Mouse (Mus musculus): Measurements from ENCODE around the gene Ulk2.
A peak's percentile ranks its signal among the peaks of the same experiment; 100 is the strongest.

Gene Ulk2

DNA sequence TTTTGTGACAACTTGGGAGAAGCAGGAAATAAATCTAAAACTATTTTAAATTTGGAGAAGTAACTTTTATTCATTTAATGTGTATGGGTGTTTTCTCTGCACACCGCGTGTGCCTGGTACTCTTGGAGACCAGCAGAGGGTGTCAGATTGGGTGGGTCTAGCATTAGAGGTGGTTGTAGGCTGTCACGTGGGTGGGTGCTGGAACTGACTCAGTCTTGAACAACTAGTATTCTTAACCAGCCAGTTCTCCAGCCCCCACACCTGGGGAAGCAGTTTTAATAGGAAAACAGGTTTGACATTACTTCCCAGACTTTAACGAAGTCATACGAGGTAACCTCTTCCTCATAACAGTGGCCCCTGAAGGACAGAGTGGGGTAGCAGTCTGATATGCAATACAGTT is 94.4 kb downstream of the Ulk2 start:
- peak; percentile 93 for DNase-seq

DNA sequence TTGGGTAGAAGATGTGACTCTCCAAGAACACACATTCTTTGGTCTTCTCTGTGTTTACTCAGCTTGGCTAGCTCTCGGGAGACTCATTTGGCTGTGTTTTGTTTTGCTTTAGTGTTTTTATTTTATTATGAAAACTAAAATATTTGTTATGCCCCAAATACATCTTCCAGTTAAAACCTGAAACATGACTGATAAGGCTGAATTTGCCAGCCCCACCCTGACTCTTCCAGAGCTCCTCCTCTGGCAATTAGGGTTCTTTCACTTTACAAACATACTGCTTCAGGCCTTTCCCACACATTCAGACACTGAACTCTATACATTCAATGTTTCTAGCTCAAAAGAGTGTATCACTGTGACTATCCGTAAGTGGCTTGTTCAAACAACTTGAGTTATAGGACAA is 97.7 kb downstream of the Ulk2 start:
- peak; percentile 9 for DNase-seq

DNA sequence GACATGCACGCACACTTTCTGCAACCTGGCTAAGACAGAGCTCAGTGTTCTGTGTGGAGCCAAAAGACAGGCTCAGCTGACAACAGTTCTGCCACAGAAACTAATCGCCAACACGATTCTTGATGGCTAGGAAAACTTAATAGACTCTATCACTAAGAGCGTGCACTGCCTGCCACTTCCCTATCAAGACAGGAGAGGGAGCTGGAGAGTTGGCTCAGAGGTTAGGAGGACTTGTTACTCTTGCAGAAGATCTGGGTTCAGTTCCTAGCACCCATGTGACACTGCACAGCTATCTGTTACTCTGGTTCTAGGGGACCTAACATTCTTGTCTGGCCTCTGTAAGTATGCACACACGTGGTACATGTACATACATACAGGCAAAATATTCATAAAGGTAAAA is 103.3 kb downstream of the Ulk2 start:
- no peak for DNase-seq

DNA sequence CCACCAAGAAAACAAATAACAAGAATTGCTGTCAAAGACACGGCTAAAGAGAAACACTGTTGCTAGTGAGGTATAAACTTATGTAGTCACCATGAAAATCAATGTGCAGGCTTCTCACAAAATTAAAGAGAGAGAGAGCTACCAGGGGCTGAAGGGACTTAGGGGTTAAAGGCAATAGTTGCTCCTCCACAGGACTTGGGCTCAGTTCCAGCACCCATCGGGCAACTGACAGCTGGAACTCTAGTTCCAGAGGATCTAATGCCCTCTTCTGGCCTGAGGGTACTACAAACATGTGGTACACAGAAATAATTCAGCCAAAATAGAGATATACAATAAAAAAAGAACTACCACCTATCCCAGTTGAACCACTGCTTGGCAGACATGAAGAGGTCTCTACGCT is 107.7 kb downstream of the Ulk2 start:
- no peak for DNase-seq

DNA sequence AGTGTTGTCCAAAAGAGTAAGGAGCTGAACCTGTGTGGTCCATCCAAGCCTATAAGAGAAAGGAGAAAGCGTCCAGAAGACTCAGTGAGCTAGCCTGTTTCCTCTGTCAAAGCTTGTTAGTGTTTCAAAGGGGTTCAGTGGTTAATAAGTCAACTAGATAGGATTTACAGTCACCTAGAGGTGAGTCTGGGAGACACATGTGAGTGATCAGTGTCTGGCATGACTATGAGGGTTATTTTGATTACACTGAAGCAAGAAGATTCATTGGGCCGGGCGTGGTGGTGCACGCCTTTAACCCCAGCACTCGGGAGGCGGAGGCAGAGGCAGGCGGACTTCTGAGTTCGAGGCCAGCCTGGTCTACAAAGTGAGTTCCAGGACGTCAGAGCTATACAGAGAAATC is 109.1 kb downstream of the Ulk2 start:
- DNase-seq: no peak

DNA sequence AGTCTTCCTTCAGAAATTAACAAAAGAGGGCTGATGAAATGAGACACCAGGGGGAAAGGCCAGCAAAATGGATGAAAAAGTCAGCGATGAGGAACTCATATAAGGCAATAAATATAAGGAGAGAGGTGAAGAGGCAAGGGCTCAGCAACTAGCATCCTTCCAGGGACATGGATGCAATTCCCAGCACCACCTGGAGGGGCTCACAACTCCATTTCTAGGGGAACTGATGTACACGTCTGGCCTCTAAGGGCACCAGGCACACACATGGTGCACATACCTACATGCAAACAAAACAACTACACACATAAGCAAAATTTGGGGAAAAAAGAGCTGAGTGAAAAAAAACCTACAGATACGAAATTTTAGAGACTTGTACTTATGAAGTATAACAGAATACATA is 110.4 kb downstream of the Ulk2 start:
- DNase-seq: no peak

DNA sequence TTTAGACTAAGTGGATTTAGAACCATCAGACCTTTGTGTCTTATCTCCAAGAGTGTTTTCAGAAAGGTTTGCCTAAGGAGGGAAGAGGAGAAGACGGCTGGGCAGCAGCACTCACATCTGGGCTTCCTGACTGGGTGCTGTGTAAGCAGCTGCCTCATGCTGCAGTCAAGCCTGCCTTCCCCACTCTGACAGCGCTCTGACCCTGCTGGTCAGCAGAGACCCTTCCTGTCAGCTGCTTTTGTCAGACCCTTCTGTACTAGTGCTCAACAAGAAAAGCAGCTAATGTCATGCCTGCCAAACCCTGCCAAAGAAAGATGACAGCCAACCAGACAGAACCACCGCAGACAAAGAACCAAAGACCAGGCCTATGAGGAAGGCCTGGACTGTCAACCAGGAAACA is 111.1 kb downstream of the Ulk2 start:
- DNase-seq: peak; percentile 92

DNA sequence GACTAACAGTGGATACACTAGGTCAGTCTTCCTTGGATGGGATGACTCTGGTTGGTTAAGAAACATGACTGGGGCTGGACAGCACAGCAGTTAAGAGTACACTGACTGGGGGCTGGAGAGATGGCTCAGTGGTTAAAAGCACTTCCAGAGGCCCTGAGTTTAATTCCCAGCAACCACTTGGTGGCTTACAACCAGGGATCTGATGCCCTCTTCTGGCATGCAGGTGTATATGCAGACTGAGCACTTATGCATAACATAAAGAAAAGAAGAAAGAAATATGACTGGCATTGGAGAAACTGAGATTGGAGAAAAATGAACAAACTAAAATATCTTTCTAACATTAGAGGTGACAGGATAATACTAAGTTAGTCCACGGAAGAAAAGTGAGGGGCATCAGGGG is 114.4 kb downstream of the Ulk2 start:
- DNase-seq: no peak

DNA sequence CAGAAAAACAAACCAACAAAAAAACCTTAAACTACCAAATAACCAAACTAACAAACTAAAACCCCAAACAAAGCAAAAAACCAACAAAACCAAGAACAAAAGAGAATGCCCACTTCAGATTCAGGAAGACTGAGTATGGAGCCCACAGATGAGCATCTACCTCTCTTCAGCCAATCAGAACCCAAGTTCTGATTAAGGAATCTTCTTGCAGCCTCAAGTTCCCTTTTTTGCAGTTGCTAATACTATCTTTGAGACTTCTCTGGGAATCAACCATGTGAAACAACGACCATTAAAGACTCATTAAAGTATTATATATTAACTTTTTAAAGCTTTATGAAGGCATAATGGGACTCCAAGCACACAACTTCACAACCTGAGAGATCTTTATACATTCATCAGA is 117.6 kb downstream of the Ulk2 start:
- no peak for DNase-seq

DNA sequence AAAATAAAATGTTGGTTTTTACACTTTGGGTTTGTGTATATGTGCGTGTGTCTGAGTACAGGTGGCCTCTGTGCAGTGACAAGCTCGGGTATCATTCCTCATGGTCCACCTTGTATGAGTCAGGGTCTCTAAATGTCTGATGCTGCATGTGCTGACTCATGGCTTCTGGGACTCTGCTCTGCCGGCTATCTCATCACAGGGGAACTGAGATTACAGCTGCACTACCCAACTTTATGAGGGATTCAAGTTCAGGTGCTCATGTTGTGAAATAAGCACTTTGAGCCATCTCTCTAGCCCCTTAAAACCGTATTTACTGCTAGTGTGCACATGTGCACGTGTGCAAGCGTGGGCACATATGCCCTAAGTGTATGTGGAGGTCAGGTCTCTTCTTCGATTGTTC is 122.2 kb downstream of the Ulk2 start:
- no peak for DNase-seq

DNA sequence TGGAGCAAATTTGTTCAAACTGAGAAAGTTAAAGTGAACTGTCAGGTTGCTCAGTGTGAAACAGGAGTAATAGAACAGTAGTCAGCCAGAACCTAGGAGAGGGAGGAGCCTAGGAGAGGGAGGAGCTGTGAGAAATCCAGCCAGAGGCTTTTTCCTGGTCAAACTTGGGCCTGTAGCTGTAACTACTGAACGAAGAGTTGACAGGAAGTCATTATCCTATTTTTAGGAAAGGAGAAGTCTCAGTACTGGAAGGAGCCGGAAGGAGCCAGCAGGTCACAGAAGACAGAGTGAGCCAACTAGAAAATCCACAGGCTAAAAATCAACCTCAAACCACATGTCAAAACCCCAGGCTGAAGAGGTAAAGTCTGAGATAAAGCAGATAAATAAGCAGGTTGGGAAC is 126.8 kb downstream of the Ulk2 start:
- peak; percentile 95 for DNase-seq

Data from heart, adult 11 months (tissue).